Mouse (Mus musculus) myocyte (in vitro differentiated cells): ENCODE measurements around the gene Ino80b.
"Not testable (repeated sequence)": the region's sequence is repeated elsewhere in the genome, so short reads cannot be mapped to it uniquely, and the experiment has no call there.

Experiments
- CEBPB ChIP-seq: IDR thresholded peaks from 2 replicates; pipeline ENCODE4 v1.6.1; 2011; ENCODE audit warnings: mild to moderate bottlenecking, moderate library complexity; ENCODE audit not compliant: poor library complexity, insufficient read depth, severe bottlenecking
- E2F4 ChIP-seq: IDR thresholded peaks from one replicate; pipeline ENCODE4 v1.6.1; 2011; ENCODE audit warnings: mild to moderate bottlenecking, control low read depth, moderate library complexity; ENCODE audit not compliant: insufficient read depth
- MAX ChIP-seq: IDR thresholded peaks from one replicate; pipeline ENCODE4 v1.6.1; 2011; ENCODE audit warnings: low read depth, mild to moderate bottlenecking, control low read depth
- MYOD1 ChIP-seq, 3 experiments: IDR thresholded peaks; one replicate each; pipeline ENCODE4 v1.6.1; 2011; ENCODE audit warnings: control low read depth in 2 of 3, low read depth in 2 of 3, mild to moderate bottlenecking in 2 of 3, moderate library complexity in 1 of 3; ENCODE audit not compliant: insufficient read length in 2 of 3, control insufficient read depth in 1 of 3
- MYOG ChIP-seq, 3 experiments: IDR thresholded peaks; one replicate each; pipeline ENCODE4 v1.6.1; 2011; ENCODE audit warnings: control low read depth in 2 of 3, low read depth in 2 of 3, mild to moderate bottlenecking in 2 of 3; ENCODE audit not compliant: insufficient read length in 2 of 3, control insufficient read depth in 1 of 3, insufficient read depth in 1 of 3
- POLR2A ChIP-seq: IDR thresholded peaks from one replicate; pipeline ENCODE4 v1.6.1; 2011; ENCODE audit warnings: low read depth, mild to moderate bottlenecking, control low read depth, moderate library complexity; ENCODE audit not compliant: insufficient read length
- POLR2AphosphoS2 ChIP-seq: IDR thresholded peaks from one replicate; pipeline ENCODE4 v1.6.1; 2011; ENCODE audit warnings: low read depth, control low read depth; ENCODE audit not compliant: insufficient read length
- REST ChIP-seq: IDR thresholded peaks from one replicate; pipeline ENCODE4 v1.6.1; 2011; ENCODE audit warnings: mild to moderate bottlenecking, control low read depth, moderate library complexity; ENCODE audit not compliant: insufficient read depth, insufficient read length
- SRF ChIP-seq: IDR thresholded peaks from one replicate; pipeline ENCODE4 v1.6.1; 2011; ENCODE audit warnings: low read depth; ENCODE audit not compliant: control insufficient read depth, insufficient read length
- TCF12 ChIP-seq: IDR thresholded peaks from one replicate; pipeline ENCODE4 v1.6.1; 2011; ENCODE audit warnings: mild to moderate bottlenecking, control low read depth; ENCODE audit not compliant: poor library complexity, insufficient read depth, severe bottlenecking
- TCF3 ChIP-seq: IDR thresholded peaks from one replicate; pipeline ENCODE4 v1.6.1; 2011; ENCODE audit warnings: low read depth, control low read depth; ENCODE audit not compliant: insufficient read length
- USF1 ChIP-seq: IDR thresholded peaks from one replicate; pipeline ENCODE4 v1.6.1; 2011; ENCODE audit warnings: low read depth, mild to moderate bottlenecking, control low read depth, moderate library complexity

- TF ChIP-seq POLR2AphosphoS2; CEBPB; POLR2A; MYOD1 (IDR thresholded peaks at IDR 0.05; ENCODE audit: control insufficient read depth in 1 of 3, insufficient read length in 2 of 3, low read depth in 2 of 3); MAX; MYOG (IDR thresholded peaks at IDR 0.05; ENCODE audit: control insufficient read depth in 1 of 3, insufficient read depth in 1 of 3, insufficient read length in 2 of 3, low read depth in 2 of 3); USF1; TCF3; E2F4; SRF; TCF12; REST: not testable (repeated sequence)
These were observed 34.2 kb upstream of the Ino80b start for GRCm38 (mm10) chr6:83159456-83159855.
